In the genomic region with DNA sequence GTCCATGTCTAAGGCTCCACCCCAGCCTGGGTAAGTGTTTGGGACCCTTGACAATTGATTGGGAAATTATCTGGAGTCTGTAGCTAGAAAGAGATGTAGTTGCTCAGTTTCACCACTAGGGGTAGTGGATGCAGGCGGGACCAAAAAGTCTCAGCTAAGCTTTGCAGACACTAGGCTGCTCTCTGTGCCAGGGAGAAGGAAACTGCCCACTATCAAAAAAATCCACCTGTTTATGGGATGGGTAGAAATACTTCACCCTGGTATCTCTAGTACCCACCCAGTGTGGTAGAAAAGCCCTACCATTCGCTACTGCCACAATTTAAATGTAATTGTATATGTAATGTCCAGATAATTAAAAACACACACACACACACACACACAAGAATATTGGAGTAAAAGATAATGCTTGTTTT, we compare ENCODE assay signal across 8 mouse cellular contexts. TPM values are rescaled to one million over a fixed set of nuclear protein-coding genes. Genes with fewer than 3 reads are reported as not detected.
DNase-seq lines count a peak whose midpoint lies in the region; ATAC-seq and TF ChIP-seq lines count a peak whose summit lies in the region.

No protein-coding gene starts in this region.

- peak; percentile 24 for DNase-seq in kidney, adult 2 months
- no peak for DNase-seq in kidney, adult 8-10 months
- DNase-seq in MEL-GATA-1-ER (ENCODE audit: extremely low read depth, low read depth), result peak; percentile 83
- peak; percentile 58 for DNase-seq in embryo, embryonic 9.5 days (ENCODE audit: extremely low spot score)
- no peak for DNase-seq in layer of hippocampus, adult 9-10 months (ENCODE audit: low spot score)
- no peak for DNase-seq in layer of hippocampus, adult 9-11 months
- DNase-seq in layer of hippocampus, postnatal 10 days (ENCODE audit: low spot score in 2 of 2), result no peak

- no peaks in the 10 kb centered on the region for H3K36me3 ChIP-seq in kidney, adult 2 months (ENCODE audit: control insufficient read depth, insufficient read depth, low read length)

- no peaks in the 10 kb centered on the region for H3K27me3 ChIP-seq in kidney, adult 2 months (replicated peaks; ENCODE audit: control insufficient read depth, insufficient read depth, low read length)

- no peak overlapping the region for H3K27ac ChIP-seq in kidney, adult 2 months (ENCODE audit: insufficient read depth, low read depth, low read length)

- WGBS in kidney, adult 2 months, result 40% methylated on average over 2 of the region's 2 CpGs

- TF ChIP-seq CTCF in kidney, adult 2 months (conservative IDR thresholded peaks at IDR 0.05; ENCODE audit: insufficient read depth, insufficient read length, low read depth, low read length), result peak; percentile 61

- no peak overlapping the region for H3K4me3 ChIP-seq in kidney, adult 2 months (ENCODE audit: insufficient read depth, low read depth, low read length)

- TF ChIP-seq POLR2A in kidney, adult 2 months (IDR thresholded peaks at IDR 0.05; ENCODE audit: low read depth, low read length), result no peak

- H3K4me1 ChIP-seq in kidney, adult 2 months (ENCODE audit: control insufficient read depth, insufficient read depth, low read length), result no peaks in the 10 kb centered on the region

- ATAC-seq in megakaryocyte, adult 5-6 weeks (ENCODE audit: poor library complexity, severe bottlenecking), result peak; percentile 67

RNA-seq across cellular contexts. Expression of a gene that starts 17.4 kb away (rescaled TPM):
- polyA plus RNA-seq in kidney, adult 2 months (2012; rRNA removed), result 0.36 and 0.61 TPM in 2 replicates
- total RNA-seq in megakaryocyte, adult 5-6 weeks (2015), result not detected in 2 replicates
- total RNA-seq in megakaryocyte, adult 5-6 weeks (2017), result not detected in 2 replicates
- total RNA-seq in layer of hippocampus, postnatal 10 days (2021), result not detected

RNA-seq across cellular contexts. Expression of a gene that starts 22.5 kb away (rescaled TPM):
- polyA plus RNA-seq in kidney, adult 2 months (2012; rRNA removed), result 1,148 and 1,467 TPM in 2 replicates
- 3.6 and 7.2 TPM in 2 replicates for total RNA-seq in megakaryocyte, adult 5-6 weeks (2015)
- 5.4 and 14.4 TPM in 2 replicates for total RNA-seq in megakaryocyte, adult 5-6 weeks (2017)
- total RNA-seq in layer of hippocampus, postnatal 10 days (2021), result 1 to 10 TPM in 1 of 2 experiments, under 1 TPM in 1; 0.49 to 5.4 TPM

Comparison
In these comparisons a context has a peak if more than half of its experiments do, and no peak if none do; other contexts are left out.
1. DNase-seq: peak in kidney, adult 2 months (single experiment), MEL-GATA-1-ER (single experiment) and embryo, embryonic 9.5 days (single experiment); none in kidney, adult 8-10 months (0 of 2), layer of hippocampus, adult 9-10 months (single experiment), layer of hippocampus, adult 9-11 months (single experiment) and layer of hippocampus, postnatal 10 days (0 of 2).